Mouse (Mus musculus): ENCODE measurements around the gene Efhc2. TPM values are rescaled to one million over a fixed set of nuclear protein-coding genes. Genes with fewer than 3 reads are reported as not detected.
A peak's percentile ranks its signal among the peaks of the same experiment; 100 is the strongest.

Efhc2 gene
- 0.26 and 0.46 TPM in 2 replicates for polyA plus RNA-seq (2015; fragmentation: Nextera tagmentation; extraction: Ambion mirVana)

DNA sequence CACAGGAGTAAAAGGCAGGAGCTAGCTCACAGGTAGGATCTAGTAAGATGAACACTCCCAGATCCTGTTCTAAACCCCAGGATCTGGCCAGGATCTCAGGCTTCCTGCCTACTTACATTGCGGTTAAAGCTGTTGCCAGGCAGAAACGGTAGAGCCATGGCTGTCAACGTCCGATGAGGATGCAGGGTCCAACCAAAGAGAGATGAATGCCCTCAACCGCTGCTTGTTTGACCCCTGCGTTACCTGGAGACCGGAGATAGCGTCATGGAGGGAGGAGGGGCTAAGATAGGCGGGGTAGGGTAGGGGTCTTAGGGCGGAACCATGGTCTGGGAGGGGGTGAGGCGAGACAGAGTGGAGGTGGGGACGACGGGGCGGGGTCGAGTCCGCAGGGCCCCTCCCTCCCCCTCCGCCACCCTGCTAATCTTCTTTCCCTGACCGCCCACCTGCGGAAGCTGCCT is at the start of gene Efhc2:
Efhc2 (minus strand) TSS at position 243 of the 458 bp plus-strand sequence.
- H3K9ac ChIP-seq (ENCODE audit: low read depth, low read length) = no peak within 1 kb of the TSS
- DNase-seq (ENCODE audit: low spot score) = peak; percentile 6

DNA sequence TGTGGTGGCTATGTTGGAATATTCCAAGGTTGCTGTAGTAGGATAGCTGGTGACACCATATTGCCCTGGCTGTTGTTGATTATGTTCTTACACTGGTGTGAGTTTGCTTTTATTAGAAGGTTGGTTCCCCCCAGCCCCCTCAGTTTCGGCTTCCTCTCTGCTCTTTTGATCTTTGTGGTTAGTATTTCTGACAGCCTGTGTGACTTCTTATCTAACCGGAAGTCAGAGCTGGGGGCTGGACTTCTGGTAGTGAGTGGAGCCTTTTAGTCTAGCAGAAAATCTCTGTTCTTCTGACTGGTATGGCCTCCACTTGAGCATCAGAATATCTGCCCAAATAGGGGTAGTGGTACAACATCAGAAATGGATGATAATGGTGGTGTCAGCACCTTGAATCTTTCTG is 45.9 kb upstream of the Efhc2 start:
- Histone ChIP-seq H3K4me1 (replicated peaks; ENCODE audit: insufficient read depth, low read length) (no peaks in the 10 kb centered on the region), H3K4me3 (replicated peaks; ENCODE audit: low read depth, low read length) (no peak overlapping the region), H3K27me3 (ENCODE audit: insufficient read depth, low read length) (no peaks in the 10 kb centered on the region), H3K27ac (no peak overlapping the region), H3K9me3 (replicated peaks; ENCODE audit: low read length) (no peaks in the 10 kb centered on the region), H3K36me3 (ENCODE audit: insufficient read depth, low read length) (no peaks in the 10 kb centered on the region), H3K9ac (ENCODE audit: low read depth, low read length) (no peak overlapping the region), H3K4me2 (ENCODE audit: low read length) (no peak overlapping the region)
- no peak for DNase-seq (ENCODE audit: low spot score)
- no peak for TF ChIP-seq CTCF (IDR thresholded peaks at IDR 0.05; ENCODE audit: low read depth)
- WGBS = 52% methylated on average over 2 of the region's 2 CpGs
- no peak for ATAC-seq (replicated peaks; ENCODE audit: low FRiP score, low read depth)

More for the DNA sequence above, at the start of gene Efhc2:
- Histone ChIP-seq H3K4me3 (replicated peaks; ENCODE audit: low read depth, low read length) (peak within 1 kb of the TSS; percentile 23; the same call in 1 of the 2 replicates), H3K4me1 (replicated peaks; ENCODE audit: insufficient read depth, low read length) (no peaks in the 10 kb centered on the region), H3K4me2 (ENCODE audit: low read length) (peak within 1 kb of the TSS; percentile 57), H3K27me3 (ENCODE audit: insufficient read depth, low read length) (no peaks in the 10 kb centered on the region), H3K9me3 (replicated peaks; ENCODE audit: low read length) (no peaks in the 10 kb centered on the region), H3K27ac (no peak within 1 kb of the TSS), H3K36me3 (ENCODE audit: insufficient read depth, low read length) (no peaks in the 10 kb centered on the region)
- no peak for TF ChIP-seq CTCF (IDR thresholded peaks at IDR 0.05; ENCODE audit: low read depth)
- ATAC-seq (replicated peaks; ENCODE audit: low FRiP score, low read depth) = peak; percentile 49; the same call in 1 of the 2 replicates
- 22% methylated on average over 18 of the region's 19 CpGs for whole genome bisulfite sequencing

DNA sequence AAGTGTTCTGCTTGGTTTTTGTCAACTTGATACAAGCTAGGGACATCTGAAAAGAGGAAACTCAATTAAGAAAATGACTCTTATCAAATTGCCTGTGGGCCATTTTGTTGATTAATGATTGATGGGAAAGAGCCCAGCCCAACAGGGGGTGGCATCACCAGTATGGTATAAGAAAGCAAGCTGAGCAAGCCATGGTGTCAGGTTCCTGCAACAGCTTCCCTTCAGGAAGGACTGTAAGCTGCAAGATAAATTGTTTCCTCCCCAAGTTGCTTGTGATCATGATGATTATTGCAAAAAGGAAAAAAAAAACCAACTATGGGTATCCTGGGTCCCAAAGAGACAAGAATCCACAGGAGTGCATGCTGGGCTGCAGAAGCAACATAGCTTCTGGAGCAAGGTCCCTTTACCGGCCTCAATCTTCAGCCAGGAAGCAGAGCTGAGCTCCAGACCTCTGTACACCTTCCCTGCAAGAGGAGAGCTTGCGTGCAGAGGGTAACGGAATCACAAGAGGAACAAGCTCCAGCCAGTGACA is 18.8 kb downstream of the Efhc2 start:
- Histone ChIP-seq H3K36me3 (ENCODE audit: insufficient read depth, low read length) (no peaks in the 10 kb centered on the region), H3K4me1 (replicated peaks; ENCODE audit: insufficient read depth, low read length) (no peaks in the 10 kb centered on the region), H3K27ac (no peak overlapping the region), H3K27me3 (ENCODE audit: insufficient read depth, low read length) (no peaks in the 10 kb centered on the region), H3K9me3 (replicated peaks; ENCODE audit: low read length) (no peaks in the 10 kb centered on the region), H3K4me2 (ENCODE audit: low read length) (no peak overlapping the region), H3K4me3 (replicated peaks; ENCODE audit: low read depth, low read length) (no peak overlapping the region), H3K9ac (ENCODE audit: low read depth, low read length) (no peak overlapping the region)
- DNase-seq (ENCODE audit: low spot score) (no peak), ATAC-seq (replicated peaks; ENCODE audit: low FRiP score, low read depth) (no peak)
- TF ChIP-seq CTCF (IDR thresholded peaks at IDR 0.05; ENCODE audit: low read depth) = no peak
- WGBS = 67% methylated on average over 3 of the region's 3 CpGs

DNA sequence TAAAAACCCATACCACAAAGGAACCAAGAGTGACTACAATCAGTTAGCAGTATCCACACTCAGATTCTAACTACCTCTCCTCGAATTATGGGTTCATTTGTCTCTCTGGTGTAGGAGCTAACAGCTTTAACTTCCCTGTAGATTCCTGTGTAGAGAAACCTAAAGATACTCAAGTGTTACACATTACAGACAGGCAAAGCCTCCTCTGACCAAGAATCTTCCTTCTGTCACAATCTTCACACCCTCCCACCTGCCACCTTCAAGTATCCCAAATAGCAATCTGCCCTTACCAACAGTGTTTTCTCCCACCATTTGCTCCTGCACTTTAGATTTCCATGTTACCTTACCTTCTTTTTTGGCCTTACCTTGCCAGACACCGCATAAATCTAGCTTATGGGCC is 35.3 kb downstream of the Efhc2 start:
- Histone ChIP-seq H3K9ac (ENCODE audit: low read depth, low read length) (no peak overlapping the region), H3K36me3 (ENCODE audit: insufficient read depth, low read length) (no peaks in the 10 kb centered on the region), H3K4me2 (ENCODE audit: low read length) (no peak overlapping the region), H3K4me1 (replicated peaks; ENCODE audit: insufficient read depth, low read length) (no peaks in the 10 kb centered on the region), H3K9me3 (replicated peaks; ENCODE audit: low read length) (no peaks in the 10 kb centered on the region), H3K27ac (no peak overlapping the region), H3K27me3 (ENCODE audit: insufficient read depth, low read length) (no peaks in the 10 kb centered on the region), H3K4me3 (replicated peaks; ENCODE audit: low read depth, low read length) (no peak overlapping the region)
- TF ChIP-seq CTCF (IDR thresholded peaks at IDR 0.05; ENCODE audit: low read depth) = no peak
- 68% methylated on average over 2 of the region's 2 CpGs for WGBS
- DNase-seq (ENCODE audit: low spot score) = no peak
- ATAC-seq (replicated peaks; ENCODE audit: low FRiP score, low read depth) = no peak

- H3K4me3 ChIP-seq (replicated peaks; ENCODE audit: low read depth, low read length) = no peak overlapping the region
- no peaks in the 10 kb centered on the region for H3K27me3 ChIP-seq (ENCODE audit: insufficient read depth, low read length)
- no peak overlapping the region for H3K9ac ChIP-seq (ENCODE audit: low read depth, low read length)
- no peak overlapping the region for H3K4me2 ChIP-seq (ENCODE audit: low read length)
- no peaks in the 10 kb centered on the region for H3K9me3 ChIP-seq (replicated peaks; ENCODE audit: low read length)
- H3K27ac ChIP-seq = no peak overlapping the region
- ATAC-seq (replicated peaks; ENCODE audit: low FRiP score, low read depth) = no peak
- TF ChIP-seq CTCF (IDR thresholded peaks at IDR 0.05; ENCODE audit: low read depth) = no peak
- no peaks in the 10 kb centered on the region for H3K36me3 ChIP-seq (ENCODE audit: insufficient read depth, low read length)
- no peak for DNase-seq (ENCODE audit: low spot score)
- no peaks in the 10 kb centered on the region for H3K4me1 ChIP-seq (replicated peaks; ENCODE audit: insufficient read depth, low read length)
Observed at GRCm38 (mm10) chrX:17225141-17225540, 94.0 kb downstream of the Efhc2 start.

DNA sequence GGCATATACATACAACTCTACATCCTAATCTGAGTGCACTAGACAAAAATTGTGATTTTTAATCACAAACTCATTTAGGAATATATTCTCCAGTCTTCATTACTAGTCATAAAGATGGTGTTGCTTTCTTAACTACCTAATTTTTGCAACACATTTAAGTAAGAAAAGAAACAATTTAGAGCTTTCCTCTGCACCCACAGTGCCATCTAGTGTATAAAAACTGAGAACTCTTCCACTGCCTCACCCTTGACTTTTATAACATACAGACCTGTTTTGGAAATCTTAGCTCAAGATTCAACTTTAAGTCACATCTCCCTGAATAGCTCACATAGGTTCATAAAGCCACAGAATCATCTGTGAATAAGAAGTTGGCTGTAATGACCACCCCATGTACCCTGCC is 101.7 kb downstream of the Efhc2 start:
- ATAC-seq (replicated peaks; ENCODE audit: low FRiP score, low read depth) (no peak), DNase-seq (ENCODE audit: low spot score) (peak; percentile 27)
- Histone ChIP-seq H3K9me3 (replicated peaks; ENCODE audit: low read length) (no peaks in the 10 kb centered on the region), H3K27ac (no peak overlapping the region), H3K9ac (ENCODE audit: low read depth, low read length) (no peak overlapping the region), H3K27me3 (ENCODE audit: insufficient read depth, low read length) (no peaks in the 10 kb centered on the region), H3K36me3 (ENCODE audit: insufficient read depth, low read length) (no peaks in the 10 kb centered on the region), H3K4me3 (replicated peaks; ENCODE audit: low read depth, low read length) (no peak overlapping the region), H3K4me1 (replicated peaks; ENCODE audit: insufficient read depth, low read length) (no peaks in the 10 kb centered on the region), H3K4me2 (ENCODE audit: low read length) (no peak overlapping the region)
- TF ChIP-seq CTCF (IDR thresholded peaks at IDR 0.05; ENCODE audit: low read depth) = peak; percentile 60

DNA sequence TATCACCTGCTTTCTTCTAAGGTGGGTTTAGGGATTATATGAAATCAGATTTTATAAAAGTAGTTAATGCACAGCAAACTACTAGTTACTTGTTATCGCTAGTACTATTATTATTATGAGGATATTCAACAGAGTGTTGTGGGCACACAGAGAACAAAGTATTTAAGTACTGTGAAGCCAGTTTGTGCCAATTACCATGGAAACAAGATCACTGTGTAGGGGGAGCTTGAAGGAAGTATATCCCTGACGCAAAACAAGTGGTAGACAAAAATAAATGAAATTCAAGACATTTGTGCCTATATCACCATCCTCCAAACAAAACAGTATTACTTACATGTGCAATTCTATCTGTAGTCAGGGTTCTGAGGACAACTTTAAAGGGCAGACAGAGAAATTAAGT is 105.7 kb downstream of the Efhc2 start:
- H3K4me2 ChIP-seq (ENCODE audit: low read length) = no peak overlapping the region
- ATAC-seq (replicated peaks; ENCODE audit: low FRiP score, low read depth) = no peak
- no peaks in the 10 kb centered on the region for H3K9me3 ChIP-seq (replicated peaks; ENCODE audit: low read length)
- TF ChIP-seq CTCF (IDR thresholded peaks at IDR 0.05; ENCODE audit: low read depth) = no peak
- no peaks in the 10 kb centered on the region for H3K4me1 ChIP-seq (replicated peaks; ENCODE audit: insufficient read depth, low read length)
- H3K4me3 ChIP-seq (replicated peaks; ENCODE audit: low read depth, low read length) = no peak overlapping the region
- H3K36me3 ChIP-seq (ENCODE audit: insufficient read depth, low read length) = no peaks in the 10 kb centered on the region
- no peak for DNase-seq (ENCODE audit: low spot score)
- H3K27me3 ChIP-seq (ENCODE audit: insufficient read depth, low read length) = no peaks in the 10 kb centered on the region
- WGBS = 77% methylated on average over 2 of the region's 2 CpGs
- no peak overlapping the region for H3K27ac ChIP-seq
- no peak overlapping the region for H3K9ac ChIP-seq (ENCODE audit: low read depth, low read length)
